In the genomic region with DNA sequence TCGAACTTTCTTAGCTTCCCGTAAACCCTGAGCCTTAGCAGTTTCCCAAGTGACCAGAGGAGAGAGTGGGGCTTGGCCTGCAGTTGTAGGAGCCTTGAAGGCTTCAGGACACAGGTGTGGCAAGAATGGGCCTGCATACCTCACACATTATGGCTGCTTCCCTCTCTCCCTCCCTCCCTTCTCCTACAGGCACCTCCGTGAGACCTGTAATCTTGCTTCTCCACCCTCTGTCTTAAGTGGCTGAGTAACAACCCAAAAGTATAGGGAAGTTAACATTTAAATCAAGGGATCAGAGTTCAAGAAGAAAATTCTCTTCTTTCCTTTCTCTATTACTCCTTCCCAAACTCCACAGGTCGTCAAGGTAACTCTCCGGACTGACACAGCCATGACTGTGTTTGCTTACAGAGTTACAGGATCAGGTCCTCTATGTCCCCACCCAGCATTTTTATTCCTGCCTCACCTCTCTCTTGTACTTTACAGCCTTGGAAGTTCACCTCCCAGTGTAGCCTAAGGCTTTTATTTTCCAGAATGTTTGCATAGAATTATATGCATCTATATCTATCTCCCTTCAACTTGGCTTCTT, we compare ENCODE assay signal across 32 mouse cellular contexts. TPM values are rescaled to one million over a fixed set of nuclear protein-coding genes. Genes with fewer than 3 reads are reported as not detected.
DNase-seq lines count a peak whose midpoint lies in the region; ATAC-seq and TF ChIP-seq lines count a peak whose summit lies in the region.
"Had no signal": no experiment of that assay in that cellular context is flagged by ENCODE, and none has a peak within 500 bp of the region (broad histone marks: within the 10 kb centered on the region; RNA-seq: fewer than 3 reads in every experiment).

No protein-coding gene starts in this region.

- TF ChIP-seq CTCF in liver, postnatal 0 days (IDR thresholded peaks at IDR 0.05; ENCODE audit: low read depth), result no peak
- no peak for TF ChIP-seq CTCF in stomach, postnatal 0 days (IDR thresholded peaks at IDR 0.05; ENCODE audit: low read depth)

- H3K9me3 ChIP-seq in liver, postnatal 0 days (ENCODE audit: low read length), result no peaks in the 10 kb centered on the region
- H3K9me3 ChIP-seq in stomach, embryonic 16.5 days (replicated peaks; ENCODE audit: control insufficient read depth, low read length), result no peaks in the 10 kb centered on the region
- no peaks in the 10 kb centered on the region for H3K9me3 ChIP-seq in stomach, postnatal 0 days (ENCODE audit: control insufficient read depth, low read length)
- H3K9me3 ChIP-seq in limb, embryonic 10.5 days (replicated peaks), result no peaks in the 10 kb centered on the region
- H3K9me3 ChIP-seq in forebrain, embryonic 12.5 days, result no peaks in the 10 kb centered on the region
- H3K9me3 ChIP-seq: embryonic facial prominence, embryonic 12.5 days; forebrain, embryonic 10.5 days; heart, embryonic 13.5 days; liver, embryonic 15.5 days; midbrain, embryonic 13.5 days; stomach, embryonic 15.5 days had no signal

- H3K4me3 ChIP-seq in liver, postnatal 0 days (ENCODE audit: low read depth, low read length), result no peak overlapping the region
- no peak overlapping the region for H3K4me3 ChIP-seq in stomach, embryonic 16.5 days (replicated peaks; ENCODE audit: low read length)
- no peak overlapping the region for H3K4me3 ChIP-seq in stomach, postnatal 0 days (ENCODE audit: low read depth, low read length)
- no peak overlapping the region for H3K4me3 ChIP-seq in limb, embryonic 10.5 days
- no peak overlapping the region for H3K4me3 ChIP-seq in forebrain, embryonic 12.5 days (replicated peaks)
- H3K4me3 ChIP-seq: embryonic facial prominence, embryonic 12.5 days; forebrain, embryonic 10.5 days; gastrocnemius, adult 2 months; heart, adult 2 months; heart, embryonic 13.5 days; liver, embryonic 15.5 days; midbrain, embryonic 13.5 days; stomach, embryonic 15.5 days had no signal

- WGBS in liver, postnatal 0 days (ENCODE audit: insufficient replicate concordance), result 58% methylated on average over 5 of the region's 5 CpGs
- WGBS in stomach, embryonic 16.5 days, result 47% methylated on average over 5 of the region's 5 CpGs
- WGBS in stomach, postnatal 0 days, result 49% methylated on average over 5 of the region's 5 CpGs
- 77% methylated on average over 5 of the region's 5 CpGs for WGBS in limb, embryonic 10.5 days
- 74% methylated on average over 5 of the region's 5 CpGs for WGBS in forebrain, embryonic 12.5 days

- DNase-seq in liver, postnatal 0 days, result no peak
- no peak for DNase-seq in liver
- no peak for DNase-seq in stomach, postnatal 0 days (ENCODE audit: low spot score)
- no peak for DNase-seq in limb, embryonic 10.5 days (ENCODE audit: low spot score)
- no peak for DNase-seq in cerebellum, postnatal 36 days
- DNase-seq: adrenal gland, postnatal 25 days; cerebellum, adult 18-20 months; cerebellum, postnatal 10 days; gastrocnemius, adult 2 months; gastrocnemius, postnatal 36 days; heart, adult 2 months; heart, postnatal 10 days; kidney, adult 9 months; kidney, postnatal 14 days; layer of hippocampus, adult 9-11 months; retina, postnatal 1 day; right cerebral cortex, postnatal 14 days; thymus, adult 18-20 months; thymus, postnatal 25 days had no signal

- ATAC-seq in liver, postnatal 0 days, result no peak
- peak; percentile 44; the same call in 1 of the 2 replicates for ATAC-seq in stomach, embryonic 16.5 days (ENCODE audit: insufficient read depth, low FRiP score)
- no peak; the same call in 1 of the 2 replicates for ATAC-seq in stomach, postnatal 0 days (ENCODE audit: low FRiP score, low TSS enrichment)
- ATAC-seq in forebrain, embryonic 12.5 days (ENCODE audit: low FRiP score), result no peak
- ATAC-seq: CD4-positive, CD25-positive, alpha-beta regulatory T cell, adult 4 months; forebrain, embryonic 16.5 days; inflammation-experienced regulatory T-cells, adult 6 months; midbrain, embryonic 13.5 days had no signal

- H3K36me3 ChIP-seq in liver, postnatal 0 days (replicated peaks; ENCODE audit: insufficient read depth, low read length), result no peaks in the 10 kb centered on the region
- H3K36me3 ChIP-seq in stomach, embryonic 16.5 days (ENCODE audit: control insufficient read depth, insufficient read depth, low read length), result no peaks in the 10 kb centered on the region
- H3K36me3 ChIP-seq in stomach, postnatal 0 days (ENCODE audit: control insufficient read depth, insufficient read depth, low read length), result no peaks in the 10 kb centered on the region
- H3K36me3 ChIP-seq in limb, embryonic 10.5 days, result no peaks in the 10 kb centered on the region
- H3K36me3 ChIP-seq in forebrain, embryonic 12.5 days (replicated peaks), result no peaks in the 10 kb centered on the region
- H3K36me3 ChIP-seq: embryonic facial prominence, embryonic 12.5 days; forebrain, embryonic 10.5 days; heart, embryonic 13.5 days; liver, embryonic 15.5 days; midbrain, embryonic 13.5 days; stomach, embryonic 15.5 days had no signal

- H3K4me2 ChIP-seq in liver, postnatal 0 days (ENCODE audit: low read depth, low read length), result no peak overlapping the region
- no peak overlapping the region for H3K4me2 ChIP-seq in stomach, embryonic 16.5 days (ENCODE audit: low read depth, low read length)
- no peak overlapping the region for H3K4me2 ChIP-seq in stomach, postnatal 0 days (replicated peaks; ENCODE audit: low read depth)
- no peak overlapping the region for H3K4me2 ChIP-seq in forebrain, embryonic 12.5 days
- H3K4me2 ChIP-seq: embryonic facial prominence, embryonic 12.5 days; heart, embryonic 13.5 days; hindbrain, embryonic 14.5 days; liver, embryonic 15.5 days; midbrain, embryonic 13.5 days; stomach, embryonic 15.5 days had no signal

- no peak overlapping the region for H3K9ac ChIP-seq in liver, postnatal 0 days (replicated peaks)
- H3K9ac ChIP-seq in stomach, embryonic 16.5 days (ENCODE audit: low read length), result no peak overlapping the region
- H3K9ac ChIP-seq in stomach, postnatal 0 days (ENCODE audit: low read length), result no peak overlapping the region
- H3K9ac ChIP-seq in forebrain, embryonic 12.5 days, result no peak overlapping the region
- H3K9ac ChIP-seq: embryonic facial prominence, embryonic 12.5 days; heart, embryonic 13.5 days; hindbrain, embryonic 14.5 days; liver, embryonic 15.5 days; midbrain, embryonic 13.5 days; stomach, embryonic 15.5 days had no signal

- H3K4me1 ChIP-seq in liver, postnatal 0 days (ENCODE audit: insufficient read depth), result peaks cover 20% of the 10 kb centered on the region
- H3K4me1 ChIP-seq in stomach, embryonic 16.5 days (ENCODE audit: control insufficient read depth, insufficient read depth, low read length), result peaks cover 12% of the 10 kb centered on the region; the same call in 1 of the 2 replicates
- no peaks in the 10 kb centered on the region for H3K4me1 ChIP-seq in stomach, postnatal 0 days (replicated peaks; ENCODE audit: control insufficient read depth, insufficient read depth)
- peaks cover 43% of the 10 kb centered on the region for H3K4me1 ChIP-seq in limb, embryonic 10.5 days
- H3K4me1 ChIP-seq in forebrain, embryonic 12.5 days, result 0 out of 2 replicates have a peak, but pooled peaks cover 2% of the 10 kb centered on the region

- 0 out of 2 replicates have a peak overlapping the region, but pooled peaks have one; percentile 30 for H3K27ac ChIP-seq in liver, postnatal 0 days (ENCODE audit: low read depth)
- H3K27ac ChIP-seq in stomach, embryonic 16.5 days (ENCODE audit: low read length), result no peak overlapping the region
- no peak overlapping the region for H3K27ac ChIP-seq in stomach, postnatal 0 days (replicated peaks)
- H3K27ac ChIP-seq in limb, embryonic 10.5 days, result peak overlapping the region; percentile 22; the same call in 1 of the 2 replicates
- H3K27ac ChIP-seq in forebrain, embryonic 12.5 days, result no peak overlapping the region
- H3K27ac ChIP-seq: gastrocnemius, adult 2 months; heart, adult 2 months; heart, embryonic 13.5 days; hindbrain, embryonic 14.5 days; liver, embryonic 15.5 days; macrophage; midbrain, embryonic 13.5 days; stomach, embryonic 15.5 days had no signal

- H3K27me3 ChIP-seq in liver, postnatal 0 days (ENCODE audit: insufficient read depth, low read length), result no peaks in the 10 kb centered on the region
- H3K27me3 ChIP-seq in stomach, embryonic 16.5 days (ENCODE audit: control insufficient read depth, insufficient read depth, low read length), result no peaks in the 10 kb centered on the region
- H3K27me3 ChIP-seq in stomach, postnatal 0 days (ENCODE audit: control insufficient read depth, insufficient read depth, low read length), result no peaks in the 10 kb centered on the region
- no peaks in the 10 kb centered on the region for H3K27me3 ChIP-seq in limb, embryonic 10.5 days (ENCODE audit: low read depth, poor library complexity, severe bottlenecking)
- 0 out of 2 replicates have a peak, but pooled peaks cover 2% of the 10 kb centered on the region for H3K27me3 ChIP-seq in forebrain, embryonic 12.5 days
- H3K27me3 ChIP-seq: embryonic facial prominence, embryonic 12.5 days; heart, embryonic 13.5 days; liver, embryonic 15.5 days; midbrain, embryonic 13.5 days; stomach, embryonic 15.5 days had no signal

- TF ChIP-seq EP300 in liver, postnatal 0 days (IDR thresholded peaks at IDR 0.05; ENCODE audit: low read depth), result no peak
- TF ChIP-seq EP300 in stomach, postnatal 0 days (optimal IDR thresholded peaks at IDR 0.05), result no peak

RNA-seq across cellular contexts. Expression of gene Dusp6, which starts 19.0 kb away (rescaled TPM):
- polyA plus RNA-seq in liver, postnatal 0 days (2015; fragmentation: Nextera tagmentation; extraction: Ambion mirVana), result 15.4 and 16.8 TPM in 2 replicates
- 39.7 and 40.8 TPM in 2 replicates for polyA plus RNA-seq in stomach, embryonic 16.5 days (2015; fragmentation: Nextera tagmentation; extraction: Ambion mirVana)
- 17.4 and 18.7 TPM in 2 replicates for polyA plus RNA-seq in stomach, postnatal 0 days (2015; fragmentation: Nextera tagmentation; extraction: Ambion mirVana)
- polyA plus RNA-seq in limb, embryonic 10.5 days (2016; fragmentation: Nextera tagmentation; extraction: Ambion mirVana), result 206 and 223 TPM in 2 replicates
- polyA plus RNA-seq in forebrain, embryonic 12.5 days (2016; fragmentation: Nextera tagmentation; extraction: Ambion mirVana), result 37.1 and 40.0 TPM in 2 replicates

Comparison
In these comparisons a context has a peak if more than half of its experiments do, and no peak if none do; other contexts are left out.
1. H3K27ac ChIP-seq: peak in liver, postnatal 0 days (single experiment) and limb, embryonic 10.5 days (single experiment); none in stomach, embryonic 16.5 days (single experiment), stomach, postnatal 0 days (single experiment) and forebrain, embryonic 12.5 days (single experiment).